Mouse (Mus musculus) C3H10T1/2 (cell line): ENCODE data around the gene Tex16. TPM values are rescaled to one million over a fixed set of nuclear protein-coding genes. Genes with fewer than 3 reads are reported as not detected.

Experiments used
- polyA plus RNA-seq, 2 experiments: library from polyadenylated mRNA; unstranded; fragments of >200 nt; fragmentation: generic; extraction: Trizol; gene quantifications; one replicate each; pipeline ENCODE4 v1.2.1; 2012; ENCODE audit warnings: missing spikeins in 2 of 2

Tex16 gene
- polyA plus RNA-seq, result not detected

DNA sequence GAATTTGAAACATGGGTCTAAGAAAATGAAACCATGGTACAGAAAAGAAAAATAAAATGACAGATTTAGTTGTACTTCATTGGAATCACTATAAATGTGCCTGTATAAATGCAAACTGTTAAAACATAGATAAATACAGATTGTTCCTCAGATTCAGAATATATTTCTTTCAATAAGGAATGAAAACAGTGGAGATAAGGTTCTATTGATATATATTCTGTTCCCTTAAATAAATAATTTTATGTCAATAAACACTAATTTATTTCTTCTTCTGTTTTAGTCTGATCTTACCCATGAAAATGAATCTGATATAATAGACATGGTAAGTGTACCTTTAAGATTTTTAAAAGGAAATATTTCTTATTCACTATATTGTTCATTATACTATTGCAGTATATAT lies at the start of gene Tex16:
TSS of gene Tex16 (plus strand) at position 301 of the 400 bp plus-strand sequence.

Other genes starting within 250 kb of the Tex16 start
- not detected for gene Gm45194, start 119.6 kb upstream of the Tex16 start, polyA plus RNA-seq
- not detected for gene 4933403O08Rik, start 228.0 kb downstream of the Tex16 start, polyA plus RNA-seq